Mouse (Mus musculus) naive thymus-derived CD4-positive, alpha-beta T cell, adult 2 months (primary cell): ENCODE results near the gene Abcc2.

Experiments used
- DNase-seq: peaks from one replicate; pipeline ENCODE4 v3.0.0-alpha.2; 2011; ENCODE audit warnings: low read depth

Gene Abcc2

DNA sequence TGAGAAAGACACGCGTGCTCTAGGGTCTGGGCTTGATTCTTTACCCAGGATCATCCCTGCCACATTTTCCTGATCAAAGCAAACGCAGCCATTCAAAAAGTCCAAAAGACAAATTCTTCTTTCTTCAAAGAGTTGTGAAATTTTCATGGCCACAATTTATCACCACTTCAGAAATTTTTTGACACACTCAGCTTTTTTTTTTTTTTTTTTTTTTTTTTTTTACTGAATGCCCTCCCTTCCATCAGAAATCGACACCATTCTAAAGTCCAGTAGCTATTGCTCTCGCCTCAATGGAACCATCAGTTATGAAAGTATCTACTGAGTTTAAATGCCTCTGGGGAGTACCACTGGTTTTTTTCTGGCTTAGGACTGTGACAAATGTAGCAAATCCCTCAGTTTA lies 1.6 kb upstream of the Abcc2 start:
- no peak for DNase-seq

DNA sequence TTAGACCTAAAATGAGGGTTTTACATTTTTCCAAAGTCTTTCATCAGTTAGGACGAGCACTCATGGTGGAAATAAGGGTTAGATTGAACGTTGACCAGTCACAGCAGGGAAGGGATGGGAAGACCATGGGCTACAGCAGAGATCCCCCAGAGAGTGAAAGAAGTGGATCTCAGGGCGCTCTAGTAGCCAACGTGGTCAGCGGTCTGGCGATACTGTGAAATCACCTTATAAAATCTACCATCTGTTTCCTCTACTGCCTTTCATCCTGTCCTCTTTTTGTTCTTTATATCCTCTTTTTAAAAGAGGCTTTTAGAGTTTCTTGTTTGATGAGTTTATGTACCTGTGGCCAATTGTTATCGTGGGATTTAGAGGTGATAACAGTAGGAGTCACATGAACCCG lies 2.8 kb downstream of the Abcc2 start:
- no peak for DNase-seq

DNA sequence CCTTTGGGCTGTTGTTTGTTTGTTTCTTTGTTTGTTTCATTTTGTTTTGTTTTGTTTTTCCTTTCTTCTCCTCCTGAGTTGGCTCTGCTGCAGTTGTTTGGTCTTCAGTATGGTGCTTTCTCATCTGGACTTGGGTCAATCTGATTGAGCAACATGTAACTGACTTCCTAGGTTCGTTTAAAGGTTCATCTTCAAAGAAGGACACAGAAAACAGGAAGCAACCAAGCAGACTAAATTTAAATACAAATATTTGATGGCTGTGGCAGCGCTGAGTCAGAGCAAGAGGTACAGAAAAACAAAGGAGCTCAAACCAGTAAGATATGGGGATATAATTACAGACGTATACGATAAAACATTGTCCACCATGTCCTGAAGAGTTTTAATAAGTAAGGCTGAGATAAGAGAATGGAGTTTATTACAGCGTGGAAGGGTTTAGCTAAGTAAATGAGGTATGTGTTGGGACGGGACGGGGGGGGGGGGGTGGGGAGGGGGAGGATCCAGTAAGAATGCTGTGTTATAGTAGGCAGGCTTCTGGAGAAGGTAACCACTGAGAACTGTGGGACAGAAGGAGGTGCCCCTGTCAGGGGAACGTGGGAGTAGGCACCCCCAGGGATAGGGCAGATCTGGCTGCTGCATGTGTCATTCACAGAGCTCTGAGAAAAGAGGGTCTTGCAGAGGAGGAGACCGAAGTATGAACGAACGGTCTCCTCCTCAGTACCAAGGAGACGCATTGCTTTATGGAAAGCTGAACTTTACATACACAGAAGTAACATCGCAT lies 4.4 kb downstream of the Abcc2 start:
- DNase-seq = no peak

DNA sequence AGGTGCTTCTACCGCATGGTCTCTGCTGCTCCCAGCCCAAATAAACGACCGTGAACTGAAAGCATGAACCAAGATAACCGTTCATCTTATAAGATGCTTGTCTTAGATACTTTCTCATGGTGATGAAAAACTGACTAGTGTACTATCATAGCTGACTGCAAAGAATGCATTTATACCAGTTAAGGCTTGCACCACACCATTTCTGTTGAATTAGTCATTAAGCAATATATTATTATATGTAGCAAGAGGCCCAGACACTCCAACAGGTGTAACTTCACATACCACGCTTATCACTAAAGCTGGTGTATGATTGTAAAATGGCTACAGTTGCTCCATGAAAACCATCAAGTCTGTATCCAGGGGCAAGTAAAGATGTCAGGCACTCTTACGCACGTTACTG lies 7.8 kb downstream of the Abcc2 start:
- no peak for DNase-seq

DNA sequence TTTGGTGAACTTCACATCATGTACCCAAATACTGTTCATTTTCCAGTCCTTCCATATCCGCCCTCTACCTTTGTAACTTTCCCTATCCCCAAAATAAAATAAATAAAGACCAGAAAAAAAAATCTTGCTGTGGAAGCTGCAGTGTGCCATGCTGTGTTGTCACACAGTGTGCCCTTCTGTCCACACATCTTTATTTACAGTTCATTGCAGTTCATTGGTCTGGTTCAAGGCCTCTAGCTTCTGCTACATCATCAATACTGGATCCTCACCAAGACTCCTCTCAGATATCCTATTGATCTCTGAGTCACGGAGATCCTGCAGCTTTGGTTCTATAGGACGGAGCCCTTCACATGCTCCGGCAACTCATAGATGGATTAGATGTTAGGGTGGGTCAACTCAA lies 10.5 kb downstream of the Abcc2 start:
- no peak for DNase-seq

DNA sequence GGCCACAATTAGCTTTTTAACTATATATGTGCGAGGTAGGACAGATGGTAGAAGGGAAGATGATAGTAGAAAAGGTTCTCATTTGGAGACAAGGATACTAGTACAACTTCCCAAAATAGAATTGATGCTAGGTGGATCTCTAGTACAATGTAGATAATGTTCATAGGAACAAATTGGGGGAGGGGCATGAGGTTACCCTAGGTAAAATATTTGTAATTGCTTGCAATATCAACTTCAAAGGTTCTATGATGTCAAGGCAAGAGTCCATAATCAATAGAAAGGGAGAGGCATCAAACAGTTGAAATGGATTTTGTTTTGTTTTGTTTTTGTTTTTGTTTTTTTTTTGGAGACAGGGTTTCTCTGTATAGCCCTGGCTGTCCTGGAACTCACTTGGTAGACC lies 12.0 kb downstream of the Abcc2 start:
- no peak for DNase-seq

DNA sequence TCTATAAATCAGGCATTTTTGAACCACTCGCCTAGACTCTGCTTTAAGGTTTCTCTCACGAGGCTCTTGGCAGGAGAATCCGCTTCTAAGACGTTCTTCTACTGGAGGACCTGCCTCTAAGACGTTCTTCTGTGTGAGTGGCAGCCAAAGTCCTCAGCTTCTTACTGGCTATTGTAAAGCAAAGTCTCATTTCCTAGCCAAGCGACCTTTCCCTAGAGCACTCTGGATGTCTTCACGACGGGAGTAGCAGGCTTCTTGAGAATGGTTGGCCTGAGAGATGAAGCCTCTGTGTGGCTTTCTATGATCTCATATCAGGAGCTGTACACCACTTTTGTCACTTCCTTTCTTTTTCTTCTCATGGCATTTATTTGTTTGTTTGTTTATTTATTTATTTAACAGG lies 13.5 kb downstream of the Abcc2 start:
- no peak for DNase-seq

DNA sequence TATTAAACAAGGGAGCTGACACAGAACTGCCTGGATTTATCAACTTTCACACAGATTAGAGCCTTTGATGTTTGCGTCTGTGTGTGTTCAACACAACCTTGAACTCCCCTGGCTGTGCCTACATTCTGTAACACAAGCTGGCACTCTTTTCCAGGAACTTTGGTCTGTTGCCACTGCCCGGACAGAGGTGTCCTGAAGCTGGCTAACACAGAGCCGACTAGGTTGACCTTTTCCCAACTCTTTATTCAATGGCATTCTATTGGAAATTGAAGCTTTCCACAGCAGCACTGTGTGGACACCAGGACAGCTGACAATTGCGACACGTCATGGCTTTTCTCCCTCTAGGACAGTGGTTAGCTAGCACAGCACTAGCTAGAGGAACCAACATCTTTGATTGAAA lies 15.2 kb downstream of the Abcc2 start:
- no peak for DNase-seq

DNA sequence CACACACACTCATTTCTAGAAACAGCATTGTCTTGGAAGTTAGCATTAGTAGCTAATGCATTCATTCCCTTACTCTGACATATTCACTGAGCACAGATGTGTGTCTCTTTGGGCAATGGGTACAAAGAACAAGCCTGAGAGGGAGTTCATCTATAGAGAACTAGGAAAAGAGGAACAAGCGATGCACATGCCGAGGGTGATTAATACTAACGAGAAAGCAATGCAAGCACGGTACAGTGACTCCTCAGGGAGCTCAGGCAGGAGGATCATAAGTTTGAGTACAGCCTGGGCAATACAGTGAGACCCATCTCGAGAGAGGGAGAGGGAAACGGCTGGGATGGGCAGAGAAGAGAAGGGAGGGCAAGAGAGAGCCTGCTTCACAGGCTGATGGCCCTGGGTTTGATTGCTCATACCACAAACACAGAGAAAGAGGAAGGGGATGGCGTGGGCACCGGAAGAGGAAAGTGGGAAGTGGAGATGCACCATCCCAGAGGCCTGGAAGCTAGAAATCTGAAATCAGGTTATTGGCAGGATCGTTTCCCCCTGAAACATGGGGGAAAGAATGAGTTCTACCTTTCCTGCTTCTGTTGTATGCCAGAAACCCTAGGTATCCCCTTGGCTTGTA lies 19.5 kb downstream of the Abcc2 start:
- DNase-seq = no peak

DNA sequence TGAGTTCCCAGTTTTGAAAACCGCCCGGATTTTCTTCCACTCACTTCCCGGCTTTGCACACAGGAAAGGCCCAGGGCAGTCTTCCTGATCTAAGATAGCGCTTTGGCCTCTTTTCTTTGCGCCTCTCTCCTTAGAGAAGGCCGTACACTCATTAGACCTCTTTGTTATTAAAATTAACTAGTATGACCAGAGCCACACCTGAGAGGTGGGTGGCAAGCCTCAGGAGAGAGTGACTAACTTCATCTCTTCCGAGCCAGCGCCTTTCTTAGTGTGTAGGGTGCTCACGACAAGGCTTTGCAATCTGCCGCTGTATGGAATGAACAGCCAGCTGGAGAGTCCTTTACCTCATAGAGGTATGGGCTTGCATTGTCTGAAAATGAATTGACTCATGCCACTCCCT lies 21.9 kb downstream of the Abcc2 start:
- DNase-seq = no peak

DNA sequence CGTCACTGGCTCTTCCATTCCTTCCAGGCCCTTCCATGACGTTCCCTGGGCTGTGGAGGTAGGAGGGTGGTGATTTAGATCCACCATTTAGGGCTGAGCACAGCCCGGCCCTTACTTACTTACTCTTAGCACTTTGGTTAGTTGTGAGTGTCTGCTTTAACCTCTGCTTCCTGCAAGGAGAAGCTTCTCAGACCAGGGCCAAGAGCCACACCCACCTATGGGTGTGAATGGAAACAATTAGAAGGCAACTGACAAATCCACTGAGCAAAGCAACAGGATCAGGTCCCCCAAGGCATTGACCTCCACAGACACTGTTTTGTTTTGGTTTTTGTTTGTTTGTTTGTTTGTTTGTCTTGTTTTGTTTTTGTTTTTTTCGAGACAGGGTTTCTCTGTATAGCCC lies 27.3 kb downstream of the Abcc2 start:
- DNase-seq = no peak

DNA sequence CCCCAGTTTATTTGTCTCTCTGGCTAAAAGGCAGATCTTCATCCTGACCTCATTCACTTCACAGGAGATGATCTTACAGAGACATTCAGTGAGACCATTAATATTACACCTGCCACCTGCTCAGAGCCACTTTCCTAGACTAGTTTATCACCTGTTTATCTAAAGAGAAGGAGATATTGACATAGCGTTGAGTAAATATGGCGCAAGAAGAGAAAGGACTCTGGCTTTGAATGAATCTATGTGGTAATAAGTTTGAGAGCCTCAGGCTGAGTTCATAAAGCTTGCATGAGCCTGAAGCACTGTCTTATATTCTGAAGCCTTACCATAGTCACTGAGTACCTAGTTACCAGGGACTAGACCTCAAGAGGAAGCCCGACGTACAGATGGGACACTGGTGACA lies 29.4 kb downstream of the Abcc2 start:
- no peak for DNase-seq

DNA sequence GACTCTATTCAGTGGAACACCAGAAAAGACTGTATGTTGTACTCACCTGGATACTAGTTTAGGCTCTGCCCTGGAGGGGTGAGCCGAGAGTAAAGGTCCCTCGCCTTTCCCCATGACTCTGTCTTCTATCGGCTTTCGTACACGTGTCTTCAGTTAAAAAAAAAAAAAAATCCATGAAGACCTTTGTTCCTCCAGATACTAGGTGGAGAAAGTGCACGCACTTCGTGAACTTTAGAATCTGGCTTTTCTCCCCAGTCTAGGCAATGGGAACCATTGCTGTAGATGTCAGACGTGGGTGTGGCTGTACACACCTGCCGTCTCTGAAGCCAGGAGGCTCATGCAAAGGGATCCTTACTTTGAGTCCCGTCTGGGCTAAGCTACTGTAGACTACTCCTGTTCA lies 31.3 kb downstream of the Abcc2 start:
- no peak for DNase-seq

DNA sequence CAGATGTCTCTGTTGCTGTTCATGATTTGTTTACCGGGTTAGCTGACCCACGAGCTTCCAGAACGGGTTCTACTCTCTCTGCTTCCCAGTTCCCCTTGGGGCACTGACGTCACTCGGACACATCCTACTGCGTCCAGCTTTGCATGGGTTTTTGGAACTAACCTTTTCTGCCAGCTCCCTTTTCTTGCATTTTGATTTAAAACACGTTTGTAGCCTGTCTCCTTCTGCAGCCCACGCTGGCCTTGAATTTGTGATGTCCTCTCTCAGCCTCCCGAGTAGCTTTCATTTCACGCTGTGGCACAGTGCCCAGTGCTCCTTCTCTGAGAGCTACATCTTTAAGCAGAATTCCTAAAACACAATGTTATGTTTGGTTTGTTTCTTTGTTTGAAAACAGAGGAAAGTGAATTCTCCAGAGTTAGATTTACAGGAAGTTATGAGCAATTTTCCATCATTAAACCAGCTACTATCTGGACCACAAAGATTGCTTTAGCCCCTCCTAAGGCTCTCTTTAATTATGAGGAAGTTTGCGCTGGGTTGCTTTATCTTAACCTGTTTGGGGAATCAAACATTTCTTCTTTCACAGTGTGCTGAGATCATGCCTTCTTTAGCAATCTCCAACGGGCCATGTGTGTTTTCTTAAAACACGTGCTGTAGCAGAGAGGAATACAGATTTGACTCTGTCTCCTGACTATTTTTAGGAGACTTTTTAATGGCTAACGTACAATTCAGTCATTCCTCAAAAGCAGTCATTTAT lies 33.8 kb downstream of the Abcc2 start:
- no peak for DNase-seq

DNA sequence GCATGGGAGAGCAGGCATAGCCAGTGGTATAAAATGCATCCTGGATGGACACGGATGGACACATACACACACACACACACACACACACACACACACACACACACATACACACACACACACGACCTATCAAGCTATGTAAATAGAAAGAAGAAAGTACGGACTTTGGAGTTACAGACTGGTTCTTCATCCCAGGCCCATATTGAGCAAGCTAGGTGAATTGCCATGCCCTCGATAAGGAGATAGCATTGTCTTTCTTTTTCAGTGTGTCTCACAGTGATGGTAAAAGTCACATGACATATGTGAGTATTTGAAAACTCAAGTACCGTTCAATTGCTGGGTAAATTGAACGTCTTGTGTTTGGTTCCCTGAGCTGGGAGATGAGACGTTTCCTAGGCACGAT lies 44.9 kb downstream of the Abcc2 start:
- no peak for DNase-seq

DNA sequence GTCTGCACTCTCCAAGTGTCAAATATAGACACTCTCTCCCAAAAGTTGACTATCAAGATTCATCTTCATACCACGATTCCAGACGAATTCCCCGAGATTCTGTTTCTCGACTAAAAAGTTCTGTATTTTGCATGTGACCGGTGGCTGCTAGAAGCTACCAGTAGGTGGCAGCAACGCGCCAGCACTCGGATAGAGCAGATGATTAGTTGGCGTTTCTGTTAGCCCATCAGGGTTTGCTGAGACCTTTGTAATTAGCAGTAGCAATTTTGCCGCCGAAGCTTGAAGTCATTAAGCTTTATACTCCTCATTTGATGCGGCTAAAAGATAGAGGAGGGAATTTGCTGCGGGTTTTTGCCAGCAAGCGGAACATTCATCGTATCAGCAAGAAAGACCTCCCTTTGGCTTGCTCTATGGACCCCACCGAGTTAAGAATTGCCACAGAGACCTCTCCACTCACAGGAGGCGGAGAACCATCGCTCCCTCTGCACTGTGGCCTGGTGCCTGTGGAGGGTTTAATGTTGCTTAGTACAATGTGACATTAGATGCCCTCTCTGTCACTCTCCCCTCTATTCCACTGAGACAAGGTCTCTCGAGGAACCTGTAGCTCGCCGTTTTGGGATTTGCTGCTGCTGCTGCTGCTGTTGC lies 50.6 kb downstream of the Abcc2 start:
- peak; percentile 81 for DNase-seq

DNA sequence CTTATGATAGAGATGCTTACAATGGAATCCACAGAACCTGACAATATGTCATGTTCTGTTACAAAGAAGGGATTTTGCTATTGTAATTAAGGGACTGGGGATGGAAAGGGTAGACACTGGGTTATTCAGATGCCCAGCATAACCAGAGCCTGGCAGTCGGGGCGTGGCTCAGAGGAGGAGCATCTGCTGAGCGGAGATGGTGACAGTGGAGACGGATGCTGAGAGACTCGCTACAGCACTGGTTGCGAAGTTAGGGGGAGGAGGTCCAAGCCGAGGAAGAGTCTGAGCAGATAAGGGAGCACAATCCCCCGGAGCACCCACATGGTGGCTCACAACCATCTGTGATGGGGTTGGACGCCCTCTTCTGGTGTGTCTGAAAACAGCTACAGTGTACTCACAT lies 61.2 kb downstream of the Abcc2 start:
- DNase-seq = no peak

DNA sequence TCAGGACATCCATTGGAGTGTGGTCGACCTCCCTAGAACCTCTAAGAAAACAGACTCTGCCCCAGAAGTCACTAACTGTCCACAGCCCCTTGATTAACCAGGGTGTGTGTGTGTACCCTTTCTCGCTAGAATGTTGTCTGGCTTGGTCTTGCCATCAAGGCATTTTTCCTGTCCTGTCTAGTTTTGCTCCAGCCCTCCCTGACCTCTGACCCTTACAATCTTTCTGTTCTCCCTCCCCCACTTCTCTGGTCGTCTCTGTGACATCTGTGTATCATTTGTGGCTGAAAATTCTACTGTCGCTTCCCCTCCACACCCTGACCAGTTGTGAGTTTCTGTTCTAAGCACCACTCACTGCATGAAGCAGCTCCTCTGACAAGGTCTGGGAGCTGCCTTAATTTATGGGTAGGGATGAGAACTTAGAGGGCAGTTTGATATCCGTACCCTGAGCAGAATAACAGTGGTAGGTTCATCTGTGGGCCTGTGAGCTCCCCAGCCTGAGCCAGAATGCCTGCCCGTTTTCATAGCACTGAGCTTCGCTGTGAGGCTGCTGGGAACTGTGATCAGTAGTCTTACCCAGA lies 63.4 kb downstream of the Abcc2 start:
- DNase-seq = no peak

DNA sequence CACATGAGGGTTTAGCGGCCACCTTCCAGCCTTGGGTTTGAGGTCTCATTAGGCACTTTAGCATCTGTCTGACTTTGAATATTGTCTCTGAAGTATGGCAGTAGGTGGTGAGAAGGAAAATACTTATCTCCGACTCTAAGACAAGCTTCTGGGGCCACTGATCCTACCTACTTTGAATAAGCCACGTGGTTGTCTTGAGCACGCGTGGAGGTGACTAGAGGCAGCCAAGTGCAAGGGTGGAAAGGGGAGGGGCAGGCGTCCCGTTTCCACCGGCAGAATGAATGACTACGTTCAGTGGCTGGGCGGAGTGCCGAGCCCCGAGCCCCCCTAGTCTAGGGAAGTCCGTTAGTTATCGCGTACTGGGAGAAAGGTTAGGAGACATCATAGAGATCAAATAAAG lies 65.1 kb downstream of the Abcc2 start:
- DNase-seq = no peak

DNA sequence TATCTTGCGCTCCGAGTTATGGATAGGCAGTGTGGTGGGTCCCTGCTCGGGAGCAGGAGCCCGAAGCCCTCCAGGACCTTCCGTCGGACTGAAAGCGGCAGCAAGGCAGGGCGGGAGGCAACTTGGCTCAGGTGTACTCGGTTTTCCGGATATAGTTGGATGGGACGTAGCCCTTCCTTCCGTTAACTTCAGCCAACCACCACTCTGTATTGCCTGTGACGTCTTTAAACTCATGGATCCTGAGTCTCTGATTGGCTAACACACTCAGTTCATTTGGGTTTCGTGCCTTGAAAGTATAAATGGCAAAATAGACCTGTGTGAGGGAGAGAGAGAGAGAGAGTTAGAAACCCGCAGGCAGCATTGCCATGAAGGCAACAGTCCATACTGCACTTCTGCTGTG lies 66.0 kb downstream of the Abcc2 start:
- no peak for DNase-seq

DNA sequence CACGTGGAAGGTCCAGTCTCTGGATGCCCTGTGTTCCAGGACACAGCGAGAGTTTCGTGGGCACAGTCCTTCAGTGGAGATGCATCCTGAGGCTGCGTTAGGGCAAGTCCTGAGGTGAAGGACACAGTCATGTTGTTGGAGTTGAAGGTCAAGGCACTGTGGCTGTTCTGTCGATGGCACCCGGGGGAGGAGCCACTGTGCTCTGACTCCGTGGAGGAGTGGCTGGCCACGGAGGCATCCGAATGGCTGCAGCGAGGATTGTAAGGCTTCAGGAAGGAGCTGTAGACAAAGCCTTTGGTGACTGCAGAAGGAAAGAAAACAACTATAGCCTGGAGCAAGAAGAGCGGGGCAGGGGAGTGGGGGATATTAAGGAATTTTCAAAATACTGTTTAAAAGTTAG lies 68.0 kb downstream of the Abcc2 start:
- no peak for DNase-seq

DNA sequence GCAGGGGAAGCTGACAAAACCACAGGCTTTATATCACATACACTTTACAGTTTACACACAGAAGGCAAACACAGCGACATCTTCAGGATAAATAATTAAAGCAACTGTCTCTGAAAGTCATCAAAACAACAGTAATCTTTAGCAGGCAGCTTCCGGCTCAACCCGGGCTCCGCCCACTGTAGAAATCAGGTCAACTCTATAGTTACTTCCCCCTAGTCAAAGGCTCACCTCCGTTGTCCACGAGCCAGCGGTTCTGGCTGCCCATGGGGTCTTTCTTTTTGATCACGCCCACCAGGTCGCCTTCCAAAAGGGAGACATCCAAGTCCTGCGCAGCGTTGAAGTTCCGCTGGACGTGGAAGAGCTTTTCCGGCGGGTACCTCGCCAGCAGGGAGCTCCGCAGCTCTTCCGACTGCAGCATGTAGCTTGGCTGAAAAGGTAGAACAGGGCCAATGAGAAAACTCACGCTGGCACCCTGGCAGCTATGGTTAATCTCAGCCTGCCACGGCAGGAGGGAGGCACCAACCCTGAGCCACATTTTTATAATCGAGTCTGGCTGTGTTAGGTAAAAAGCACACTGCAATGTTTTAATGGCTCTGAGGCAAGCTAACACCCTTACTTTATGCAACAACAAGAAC lies 70.1 kb downstream of the Abcc2 start:
- peak; percentile 76 for DNase-seq
